Mouse (Mus musculus): Measurements from ENCODE around the gene Scg5. TPM values are rescaled to one million over a fixed set of nuclear protein-coding genes. Genes with fewer than 3 reads are reported as not detected.

The Scg5 gene
- total RNA-seq (2017) = 3.2 TPM in 1 of 3 replicates, not detected in the others

DNA sequence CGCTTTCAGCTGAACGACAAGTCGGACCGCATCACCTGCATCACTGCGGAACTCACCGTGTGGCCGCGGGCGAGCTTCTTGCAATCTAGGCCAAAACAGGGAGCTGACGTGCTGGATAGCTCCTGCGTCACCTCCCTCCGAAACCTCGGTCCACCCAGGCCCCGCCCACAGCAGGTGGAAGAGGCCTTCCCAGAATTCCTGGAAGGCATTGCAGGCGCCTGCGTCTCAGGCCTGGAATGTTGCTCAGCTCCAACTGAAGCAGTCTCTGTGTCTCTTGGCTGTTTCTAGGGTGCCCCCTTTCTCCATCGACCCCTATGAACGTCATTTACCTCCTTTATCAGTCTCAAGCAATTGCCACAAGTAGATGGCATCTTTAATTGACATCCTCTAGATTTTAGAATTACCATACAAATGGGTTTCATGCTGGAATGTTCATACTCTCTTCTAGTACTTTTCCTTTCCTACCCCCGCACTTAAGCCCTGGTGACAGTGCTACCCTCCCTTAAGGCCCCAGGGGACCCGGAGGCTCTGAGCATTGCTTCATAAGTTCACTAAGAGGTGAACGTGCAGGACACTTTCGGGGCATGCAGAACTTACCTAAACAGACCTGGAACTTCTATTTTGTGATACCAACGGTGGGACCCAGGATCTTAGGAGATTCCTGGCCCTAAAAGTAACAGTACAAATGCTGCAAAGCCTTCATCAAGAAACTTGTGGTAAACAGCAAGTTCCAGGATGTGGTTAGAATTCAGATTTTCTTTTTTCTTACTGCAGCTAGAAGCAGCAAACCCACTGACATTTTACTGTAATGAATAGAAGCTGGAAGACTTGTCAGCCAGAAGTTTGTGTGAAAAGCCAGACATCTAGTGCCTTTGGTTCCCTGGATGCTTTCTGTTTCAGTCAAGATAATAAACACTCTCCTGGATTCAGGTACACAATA is at the start of gene Scg5:
Gene Scg5 (minus strand): TSS at position 179 of the 940 bp plus-strand sequence.
- ATAC-seq (replicated peaks; ENCODE audit: insufficient number of reproducible peaks, low FRiP score, low TSS enrichment, poor library complexity, severe bottlenecking) = no peak

DNA sequence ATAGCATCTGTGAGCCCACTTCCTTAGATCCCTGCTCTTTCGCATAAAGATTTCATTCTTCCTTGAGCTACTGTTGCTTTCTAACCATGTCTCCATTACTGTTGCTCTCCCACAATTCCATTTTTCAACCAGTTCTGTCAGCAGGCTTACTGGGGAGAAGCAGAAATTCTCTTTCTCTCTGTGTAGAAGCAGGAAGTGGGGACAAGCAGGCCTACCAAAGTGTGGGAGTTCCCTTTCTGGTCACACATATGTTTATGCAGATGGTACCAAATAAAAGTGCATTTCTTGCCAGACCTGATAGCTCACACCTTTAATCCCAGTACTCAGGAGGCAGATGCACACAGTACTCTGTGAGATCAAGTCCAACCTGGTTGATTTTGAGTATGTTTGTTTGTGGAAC is 41.2 kb upstream of the Scg5 start:
- no peak for ATAC-seq (replicated peaks; ENCODE audit: insufficient number of reproducible peaks, low FRiP score, low TSS enrichment, poor library complexity, severe bottlenecking)

DNA sequence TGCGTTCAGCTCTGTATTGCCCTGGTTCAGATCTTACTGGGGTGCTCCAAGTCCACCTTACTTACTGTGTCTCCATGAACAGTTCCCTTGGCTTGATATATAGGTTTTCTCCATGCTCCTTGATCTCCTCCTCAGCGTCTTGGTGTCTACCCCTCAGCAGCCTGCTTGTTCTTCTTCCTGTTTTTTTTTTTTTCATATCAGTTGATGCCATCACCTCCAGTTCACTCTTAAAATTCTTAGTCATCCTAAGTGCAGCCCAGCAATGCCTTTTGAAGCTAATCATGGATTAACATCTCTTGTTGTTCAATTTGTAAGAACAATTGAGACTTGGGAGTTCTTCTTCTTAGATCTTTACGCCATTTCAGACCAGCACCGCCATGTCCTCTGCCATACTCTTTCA is 39.5 kb upstream of the Scg5 start:
- no peak for ATAC-seq (replicated peaks; ENCODE audit: insufficient number of reproducible peaks, low FRiP score, low TSS enrichment, poor library complexity, severe bottlenecking)

GRCm38 (mm10) chr2:113866155-113866554 is 37.2 kb upstream of the Scg5 start:
- ATAC-seq (replicated peaks; ENCODE audit: insufficient number of reproducible peaks, low FRiP score, low TSS enrichment, poor library complexity, severe bottlenecking) = no peak

GRCm38 (mm10) chr2:113849141-113849540 is 20.2 kb upstream of the Scg5 start:
- ATAC-seq (replicated peaks; ENCODE audit: insufficient number of reproducible peaks, low FRiP score, low TSS enrichment, poor library complexity, severe bottlenecking) = no peak

- peak; percentile 75 for ATAC-seq (replicated peaks; ENCODE audit: insufficient number of reproducible peaks, low FRiP score, low TSS enrichment, poor library complexity, severe bottlenecking)
Measured at GRCm38 (mm10) chr2:113848245-113849121, 19.6 kb upstream of the Scg5 start, which contains the start of gene Arhgap11a. Arhgap11a (minus strand) TSS chr2:113848661.

- ATAC-seq (replicated peaks; ENCODE audit: insufficient number of reproducible peaks, low FRiP score, low TSS enrichment, poor library complexity, severe bottlenecking) = peak; percentile 28; the same call in 1 of the 2 replicates
Measured at GRCm38 (mm10) chr2:113847678-113848244, 18.8 kb upstream of the Scg5 start.

DNA sequence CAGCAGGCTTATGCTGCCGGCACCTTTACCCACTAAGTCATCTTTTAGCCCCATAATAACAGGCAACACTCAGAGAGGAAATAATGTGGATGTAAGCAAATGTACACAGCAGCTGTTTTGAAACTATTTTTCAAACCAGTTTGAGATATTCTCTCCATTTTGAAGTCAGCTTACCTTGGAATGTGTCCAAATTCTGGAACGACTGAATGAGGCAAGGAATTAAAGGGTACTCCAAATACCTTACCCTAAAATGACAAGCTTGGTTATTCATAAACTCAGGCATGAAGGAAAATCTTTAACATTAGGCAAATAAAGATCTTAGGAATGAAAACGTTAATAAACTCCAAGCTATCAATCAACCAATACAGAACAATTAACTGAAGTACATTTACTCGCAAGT is 16.2 kb upstream of the Scg5 start:
- ATAC-seq (replicated peaks; ENCODE audit: insufficient number of reproducible peaks, low FRiP score, low TSS enrichment, poor library complexity, severe bottlenecking) = no peak

- no peak for ATAC-seq (replicated peaks; ENCODE audit: insufficient number of reproducible peaks, low FRiP score, low TSS enrichment, poor library complexity, severe bottlenecking)
Measured at GRCm38 (mm10) chr2:113841656-113842437, 12.9 kb upstream of the Scg5 start.

DNA sequence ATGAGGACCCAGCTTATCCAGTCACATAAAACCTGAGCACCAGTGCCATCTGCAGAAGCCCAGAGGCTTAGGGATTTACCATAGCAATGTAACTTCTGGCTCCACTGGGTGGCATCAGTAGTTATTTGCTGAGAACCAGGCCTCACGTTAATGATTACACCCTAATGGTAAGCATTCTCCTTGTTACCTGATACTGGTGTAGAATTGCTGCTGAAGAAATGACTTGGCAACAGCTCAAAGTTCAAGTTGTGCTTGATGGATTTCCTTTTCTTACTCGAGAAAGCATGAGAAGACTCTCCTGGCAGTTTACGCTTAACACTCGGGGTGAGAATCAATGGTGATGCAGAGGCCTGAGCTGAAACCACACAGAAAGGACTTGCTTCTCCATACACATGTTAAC is 10.6 kb upstream of the Scg5 start:
- no peak for ATAC-seq (replicated peaks; ENCODE audit: insufficient number of reproducible peaks, low FRiP score, low TSS enrichment, poor library complexity, severe bottlenecking)

GRCm38 (mm10) chr2:113835219-113835618 is 6.3 kb upstream of the Scg5 start:
- ATAC-seq (replicated peaks; ENCODE audit: insufficient number of reproducible peaks, low FRiP score, low TSS enrichment, poor library complexity, severe bottlenecking) = no peak

DNA sequence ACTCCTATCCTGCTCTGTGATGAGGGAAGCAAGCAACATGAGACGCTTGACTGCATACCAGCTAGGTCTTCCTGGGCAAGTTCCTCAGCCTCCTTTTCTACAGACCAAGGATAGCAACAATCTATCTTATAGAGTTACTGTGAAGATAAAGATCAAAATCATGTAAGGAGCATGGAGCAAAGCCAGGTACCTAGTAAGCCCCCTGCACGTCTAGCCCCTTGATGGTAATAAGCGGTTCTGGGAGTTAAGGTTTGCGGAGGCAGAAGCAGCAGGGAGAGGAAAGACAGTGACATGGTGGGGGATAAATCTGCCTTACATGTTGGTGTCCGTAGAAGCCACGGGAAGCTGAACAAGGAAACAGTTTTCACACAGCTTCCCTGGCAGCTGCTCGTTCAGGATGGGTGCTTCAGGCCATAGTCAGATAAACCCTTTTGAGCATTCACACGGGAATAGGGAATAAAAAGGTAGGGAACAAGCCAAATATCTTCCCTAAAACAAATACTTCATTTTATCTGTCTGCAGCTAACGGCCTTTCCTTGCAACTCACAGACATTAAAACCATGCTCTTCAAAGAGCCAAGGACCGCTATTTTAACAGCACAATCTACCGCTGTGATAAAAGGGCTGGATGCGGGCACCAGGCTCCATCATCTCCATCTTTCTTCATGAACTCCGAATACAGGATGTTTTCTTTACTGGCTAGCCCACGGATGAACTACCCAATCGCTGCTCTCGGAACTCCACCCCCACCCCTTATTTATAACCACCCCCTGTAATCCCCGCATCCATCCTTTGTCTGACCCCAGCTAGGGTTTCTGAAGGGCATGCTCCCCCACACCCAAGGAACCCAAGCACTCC is 607 bp downstream of the Scg5 start:
- ATAC-seq (replicated peaks; ENCODE audit: insufficient number of reproducible peaks, low FRiP score, low TSS enrichment, poor library complexity, severe bottlenecking) = no peak

DNA sequence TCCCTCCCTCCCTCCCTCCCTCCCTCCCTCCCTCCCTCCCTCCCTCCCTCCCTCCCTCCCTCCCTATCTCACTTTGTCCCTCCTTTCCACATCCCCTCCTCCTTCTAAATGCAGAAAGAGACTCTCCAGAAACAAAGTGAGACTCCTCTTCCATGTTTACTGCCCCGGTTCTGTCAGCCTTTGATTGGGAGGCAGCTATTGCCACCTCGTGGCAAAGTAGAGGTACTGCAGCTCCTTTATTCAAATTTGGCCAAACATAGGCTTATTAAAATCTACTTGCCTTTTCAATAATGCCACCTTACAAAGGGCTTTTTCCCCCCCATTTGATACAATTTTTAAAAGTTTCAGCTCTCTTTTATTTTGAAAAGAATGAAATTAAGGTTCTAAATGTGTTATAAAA is 5.0 kb downstream of the Scg5 start:
- no peak; the same call in 1 of the 2 replicates for ATAC-seq (replicated peaks; ENCODE audit: insufficient number of reproducible peaks, low FRiP score, low TSS enrichment, poor library complexity, severe bottlenecking)

- no peak for ATAC-seq (replicated peaks; ENCODE audit: insufficient number of reproducible peaks, low FRiP score, low TSS enrichment, poor library complexity, severe bottlenecking)
Measured at GRCm38 (mm10) chr2:113822367-113822766, 6.6 kb downstream of the Scg5 start.

- no peak for ATAC-seq (replicated peaks; ENCODE audit: insufficient number of reproducible peaks, low FRiP score, low TSS enrichment, poor library complexity, severe bottlenecking)
Measured at GRCm38 (mm10) chr2:113821176-113821734, 7.7 kb downstream of the Scg5 start.

DNA sequence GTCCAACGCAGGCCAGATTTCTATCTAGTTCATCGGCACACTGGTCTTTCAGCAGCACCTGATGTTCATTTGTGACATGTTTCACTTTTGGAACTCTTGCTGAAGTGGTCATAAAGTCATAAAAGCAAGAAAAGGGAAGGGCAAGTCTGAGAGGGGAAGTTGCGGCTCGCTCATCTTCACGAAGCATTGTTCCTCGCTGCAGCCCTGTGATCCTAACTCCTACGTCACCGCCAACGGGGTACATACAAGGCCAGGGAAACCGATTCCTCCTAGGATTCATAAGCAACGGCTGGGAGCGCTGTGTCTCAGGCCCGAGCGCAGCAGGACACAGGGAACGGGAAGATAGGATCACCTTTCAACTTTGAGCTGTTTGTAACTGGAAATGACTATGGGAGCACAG is 8.8 kb downstream of the Scg5 start:
- 0 out of 2 replicates have a peak, but pooled peaks have one; percentile 45 for ATAC-seq (replicated peaks; ENCODE audit: insufficient number of reproducible peaks, low FRiP score, low TSS enrichment, poor library complexity, severe bottlenecking)

Measured in monocyte, adult 5-6 weeks (primary cell).